Mouse (Mus musculus): Measurements from ENCODE around the gene Ly6g6d.

Ly6g6d gene

GRCm38 (mm10) chr17:35068213-35068914 lies 9.5 kb downstream of the Ly6g6d start:
- DNase-seq = peak in 1 of 2 experiments; percentile 43

DNA sequence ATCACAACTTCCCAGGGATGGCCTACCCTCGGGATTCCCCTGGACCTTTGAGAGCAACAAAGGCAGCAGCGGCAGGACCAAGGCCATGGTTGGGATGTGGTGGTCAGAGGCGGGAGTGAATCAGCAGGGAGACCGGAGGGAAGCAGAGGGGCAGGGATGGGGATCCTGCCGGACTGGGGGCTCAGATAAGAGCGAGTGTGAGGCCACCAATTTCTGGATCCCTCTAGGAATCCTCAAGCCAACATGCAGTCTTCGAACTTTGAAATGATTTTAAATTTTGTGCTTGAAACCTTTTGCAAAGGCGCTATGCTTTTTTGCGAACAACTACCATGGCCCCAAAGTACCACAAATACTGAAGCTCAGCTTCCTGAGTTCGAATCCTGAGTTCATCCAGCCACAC lies 11.8 kb downstream of the Ly6g6d start, which contains the start of gene Mpig6b:
Gene Mpig6b (minus strand): TSS at position 101 of the 400 bp plus-strand sequence.
- peak in 1 of 2 experiments; percentile 15 for DNase-seq

DNA sequence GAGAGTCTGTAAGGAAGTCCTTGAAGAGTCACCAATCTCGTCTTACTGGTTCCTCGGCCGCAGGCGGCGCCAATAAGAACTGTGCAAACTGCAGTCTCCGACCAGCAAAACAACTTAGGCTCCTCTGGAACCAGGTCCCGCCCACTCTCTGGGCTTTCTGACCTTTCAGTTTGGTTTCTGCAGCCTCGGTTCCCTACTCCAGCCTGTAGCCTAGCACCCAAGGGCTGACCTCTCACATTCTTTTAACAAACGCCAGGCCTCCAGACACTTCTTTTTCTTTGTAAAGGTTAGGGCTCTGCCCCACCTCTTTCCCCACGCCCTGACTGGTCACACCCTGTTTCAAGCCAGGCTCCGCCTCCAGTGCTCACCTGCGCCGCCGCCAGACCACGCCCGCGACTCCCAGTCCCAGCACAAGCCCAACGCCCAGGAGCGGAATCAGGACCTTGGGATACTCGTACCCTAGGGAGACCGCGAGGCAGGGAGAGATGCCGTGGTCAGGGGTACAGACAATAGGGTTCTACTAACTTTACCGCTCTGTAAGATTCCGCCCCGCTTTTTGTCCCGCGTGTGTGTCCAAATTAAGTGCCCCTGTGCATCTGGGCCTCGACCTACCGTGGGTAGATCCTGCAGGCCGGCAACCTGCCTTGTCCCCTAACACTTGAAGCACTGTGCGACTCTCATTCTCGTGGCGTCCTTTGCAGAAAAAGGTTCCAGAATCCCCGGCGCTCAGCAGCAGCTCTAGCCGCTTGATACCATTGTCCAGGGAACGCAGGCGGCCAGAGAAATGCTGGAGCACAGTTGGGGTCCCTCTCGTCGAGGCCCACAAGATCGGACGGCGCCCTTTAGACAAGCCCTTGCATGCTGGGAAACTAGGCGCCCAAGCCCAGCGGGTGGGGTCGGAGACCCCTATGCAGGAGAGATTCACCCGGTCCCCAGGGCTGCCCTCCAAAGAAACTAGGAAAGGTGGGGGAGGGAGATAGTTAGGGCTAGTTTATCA lies 12.6 kb downstream of the Ly6g6d start, which contains the start of gene Ly6g6c:
Gene Ly6g6c (plus strand): TSS at position 438 of the 997 bp plus-strand sequence.
- DNase-seq = peak; percentile 57 to 63

DNA sequence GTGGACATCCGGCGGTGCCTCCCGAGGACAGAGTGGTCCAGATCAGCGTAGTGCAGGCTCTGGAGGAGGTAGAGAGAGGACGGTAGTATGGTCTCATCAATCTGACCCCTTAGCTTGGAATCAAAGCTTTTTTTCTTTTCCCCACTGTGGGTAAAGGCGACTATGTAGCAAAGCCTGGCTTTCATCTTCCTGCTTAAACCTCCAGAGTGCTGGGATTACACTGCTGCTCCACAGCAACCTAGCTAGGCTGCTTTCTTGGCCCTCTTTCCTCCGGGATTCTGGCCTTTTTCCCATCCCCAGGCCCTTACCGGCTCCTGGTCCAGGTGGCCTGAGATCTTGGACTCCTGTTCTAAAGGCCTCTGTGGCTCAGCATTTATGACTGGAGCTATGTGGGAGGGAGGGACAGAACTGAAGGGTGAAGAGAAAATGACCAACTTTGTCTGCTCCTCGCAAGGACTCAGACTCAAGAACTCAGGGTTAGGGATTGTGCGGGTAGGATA lies 13.4 kb downstream of the Ly6g6d start:
- DNase-seq = peak; percentile 79 to 85

GRCm38 (mm10) chr17:35063466-35063865 lies 14.4 kb downstream of the Ly6g6d start:
- peak; percentile 68 to 76 for DNase-seq

- DNase-seq = no peak
These were observed 16.6 kb downstream of the Ly6g6d start for GRCm38 (mm10) chr17:35061299-35061698.

DNA sequence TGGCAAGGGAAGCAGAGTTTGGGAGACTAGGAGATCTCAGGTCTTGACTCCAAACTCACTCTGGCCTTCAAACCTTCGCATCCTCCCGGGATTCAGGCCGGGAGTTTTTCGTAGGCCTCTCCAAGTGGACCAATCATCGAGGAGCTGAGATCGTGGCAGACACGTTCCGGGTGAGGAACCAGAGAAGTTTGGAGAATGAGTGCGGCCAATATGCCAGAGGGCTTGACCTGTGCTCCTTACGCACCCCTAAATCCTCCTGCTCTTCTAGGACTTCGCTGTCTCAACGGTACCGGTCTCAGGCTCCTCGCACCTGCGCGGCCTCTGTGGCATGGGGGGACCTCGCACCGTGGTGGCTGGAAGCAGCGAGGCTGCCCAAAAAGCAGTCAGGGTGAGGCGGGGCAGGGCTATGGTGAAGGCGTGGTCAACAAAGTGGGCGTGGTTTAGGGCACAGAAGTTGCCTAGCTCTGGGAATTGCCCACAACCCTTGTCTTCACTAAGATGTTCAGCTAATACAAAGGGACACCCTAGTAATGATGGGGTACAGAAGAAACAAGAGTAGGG lies 17.0 kb downstream of the Ly6g6d start:
- DNase-seq = peak; percentile 41 to 44

- peak; percentile 49 to 50 for DNase-seq
These were observed 17.8 kb downstream of the Ly6g6d start for GRCm38 (mm10) chr17:35060071-35060470.

- DNase-seq = peak; percentile 94 to 95
These were observed 18.7 kb downstream of the Ly6g6d start, which contains the start of gene Ddah2 for GRCm38 (mm10) chr17:35058911-35059892. Gene Ddah2 (plus strand): TSS chr17:35059035.

DNA sequence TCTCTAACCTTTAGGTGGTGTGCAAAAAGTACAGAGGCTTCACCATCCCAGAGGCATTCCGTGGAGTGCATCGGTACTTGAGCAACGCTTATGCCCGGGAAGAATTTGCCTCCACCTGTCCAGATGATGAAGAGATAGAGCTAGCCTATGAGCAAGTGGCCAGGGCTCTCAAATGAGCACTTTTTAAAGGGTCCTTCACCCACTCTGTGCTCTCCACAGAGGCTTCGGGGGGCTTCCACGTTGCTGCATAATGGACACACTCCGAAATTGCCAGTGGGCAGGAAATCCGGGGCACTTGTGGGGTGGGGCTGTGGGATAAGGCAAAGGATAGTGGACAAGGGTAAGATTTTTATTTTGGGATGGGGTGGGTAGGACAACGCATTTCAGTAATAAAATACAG lies 19.5 kb downstream of the Ly6g6d start:
- peak in 1 of 2 experiments; percentile 25 for DNase-seq

DNA sequence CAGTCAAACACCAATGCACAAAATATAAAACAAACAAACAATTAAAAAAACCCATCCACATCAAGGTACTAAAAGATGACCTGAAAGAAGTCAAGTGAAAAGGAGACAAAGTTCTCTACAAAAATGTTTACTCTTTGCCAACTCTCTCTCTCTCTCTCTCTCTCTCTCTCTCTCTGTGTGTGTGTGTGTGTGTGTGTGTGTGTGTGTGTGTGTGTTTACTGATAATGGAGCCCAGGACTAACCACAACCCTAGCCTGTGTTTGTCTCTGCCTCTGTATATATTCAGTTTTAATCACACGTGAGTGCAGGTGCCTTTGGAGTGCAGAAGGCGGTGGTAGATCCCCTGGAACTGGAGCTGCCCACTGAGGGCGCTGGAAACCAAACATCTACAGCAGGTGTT lies 20.8 kb downstream of the Ly6g6d start:
- DNase-seq = no peak

DNA sequence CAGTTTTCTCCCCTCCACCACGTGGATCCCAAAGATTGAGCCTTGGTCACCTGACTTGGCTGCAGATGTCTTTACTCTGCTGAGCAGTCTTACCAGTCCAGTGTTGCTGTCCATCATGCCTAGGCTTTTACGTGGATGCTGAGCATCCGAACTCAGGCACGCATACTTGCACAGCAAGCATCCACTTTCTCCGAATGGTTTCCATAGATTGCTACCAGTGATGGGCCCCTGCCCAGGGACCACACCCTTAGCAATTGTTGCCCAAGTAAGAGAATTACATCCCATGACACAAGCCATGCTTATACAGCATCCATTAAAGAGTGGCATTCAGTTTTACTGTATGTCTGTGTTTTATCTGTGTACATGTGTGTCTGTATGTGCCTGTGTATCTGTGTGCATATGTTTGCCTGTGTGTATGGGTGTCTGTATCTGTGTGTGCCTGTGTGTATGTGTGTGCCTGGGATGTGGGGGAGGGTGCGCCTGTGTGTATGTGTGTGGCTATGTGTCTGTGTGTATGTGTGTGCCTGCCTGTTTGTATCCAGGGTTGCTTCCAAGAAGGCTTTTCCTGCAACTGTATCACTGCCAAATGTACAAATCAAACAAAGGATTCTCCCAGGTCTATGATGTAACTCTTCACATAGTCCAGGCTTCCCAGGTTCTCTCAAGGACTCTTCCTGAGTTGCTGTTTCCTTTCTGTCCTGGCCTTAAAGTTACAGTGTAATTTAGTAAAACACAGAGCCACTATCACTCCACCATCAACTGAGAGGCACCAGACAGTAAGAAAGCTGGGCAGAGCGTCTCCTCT lies 22.0 kb downstream of the Ly6g6d start:
- DNase-seq = no peak

DNA sequence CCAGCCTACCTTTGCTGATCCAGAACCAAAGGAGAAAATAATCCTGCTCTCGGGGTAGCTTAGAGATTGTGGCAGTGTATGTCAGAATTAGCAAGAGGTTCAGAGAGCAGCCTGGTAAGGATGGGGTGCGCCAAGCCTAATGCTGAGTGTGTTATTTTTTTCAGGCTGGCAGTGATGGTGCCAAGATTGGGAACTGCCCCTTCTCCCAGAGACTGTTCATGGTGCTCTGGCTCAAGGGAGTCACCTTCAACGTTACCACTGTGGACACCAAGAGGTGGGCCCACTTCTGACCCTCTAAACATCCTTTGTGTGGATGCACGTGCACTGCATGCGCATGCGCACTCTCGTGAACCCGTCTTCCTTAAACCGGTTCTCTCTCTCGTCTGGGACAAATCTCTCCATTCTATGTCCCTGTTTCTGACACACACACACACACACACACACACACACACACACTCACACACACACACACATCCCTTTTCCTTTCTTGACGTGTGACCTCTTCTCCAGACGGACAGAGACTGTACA lies 25.5 kb downstream of the Ly6g6d start:
- DNase-seq = no peak

DNA sequence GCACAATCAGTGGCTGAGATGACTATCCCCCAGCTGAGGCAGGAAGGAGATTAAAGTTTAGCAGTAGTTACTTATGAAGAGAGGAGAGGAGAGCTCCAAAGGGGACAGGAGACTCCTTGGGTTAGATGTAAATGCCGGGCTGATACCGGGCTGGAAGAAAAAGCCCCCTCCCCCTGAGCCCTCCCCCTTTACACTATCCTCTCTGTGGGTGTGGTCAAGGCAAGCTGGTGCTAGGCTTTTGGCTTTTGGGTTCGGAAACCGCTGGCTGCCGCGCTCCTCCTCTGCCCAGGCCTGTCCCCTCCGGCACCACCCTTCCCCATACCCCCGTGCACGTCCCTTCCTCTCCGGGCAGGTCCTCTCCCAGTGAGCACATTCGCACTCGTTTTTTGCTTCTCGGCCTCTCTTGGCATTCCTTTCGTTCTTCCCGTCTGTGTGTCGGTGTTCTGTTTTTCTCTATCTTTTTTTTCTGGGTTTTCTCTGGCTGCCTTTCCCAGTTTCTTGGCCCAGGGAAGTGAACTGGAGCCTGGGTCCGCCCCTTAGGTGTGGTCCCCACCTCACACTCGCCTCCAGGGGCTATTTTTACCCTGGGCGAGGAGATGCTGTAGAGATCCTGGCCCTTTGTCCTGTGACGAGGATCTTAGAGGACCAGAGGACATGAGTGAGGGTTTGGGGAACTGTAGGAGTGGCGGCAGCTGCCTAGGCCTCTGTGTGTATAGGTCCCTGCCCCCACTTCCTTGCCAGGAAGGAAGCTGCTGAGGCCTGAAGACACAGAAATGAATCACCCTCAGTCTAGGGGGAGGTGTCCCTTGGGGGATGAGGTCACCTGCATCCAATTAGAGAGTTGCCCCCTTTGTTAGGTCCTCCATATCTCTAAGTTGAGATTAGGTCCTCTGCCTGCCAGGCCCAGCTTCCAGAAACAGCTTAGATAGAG lies 26.4 kb downstream of the Ly6g6d start:
- peak; percentile 68 to 80 for DNase-seq

DNA sequence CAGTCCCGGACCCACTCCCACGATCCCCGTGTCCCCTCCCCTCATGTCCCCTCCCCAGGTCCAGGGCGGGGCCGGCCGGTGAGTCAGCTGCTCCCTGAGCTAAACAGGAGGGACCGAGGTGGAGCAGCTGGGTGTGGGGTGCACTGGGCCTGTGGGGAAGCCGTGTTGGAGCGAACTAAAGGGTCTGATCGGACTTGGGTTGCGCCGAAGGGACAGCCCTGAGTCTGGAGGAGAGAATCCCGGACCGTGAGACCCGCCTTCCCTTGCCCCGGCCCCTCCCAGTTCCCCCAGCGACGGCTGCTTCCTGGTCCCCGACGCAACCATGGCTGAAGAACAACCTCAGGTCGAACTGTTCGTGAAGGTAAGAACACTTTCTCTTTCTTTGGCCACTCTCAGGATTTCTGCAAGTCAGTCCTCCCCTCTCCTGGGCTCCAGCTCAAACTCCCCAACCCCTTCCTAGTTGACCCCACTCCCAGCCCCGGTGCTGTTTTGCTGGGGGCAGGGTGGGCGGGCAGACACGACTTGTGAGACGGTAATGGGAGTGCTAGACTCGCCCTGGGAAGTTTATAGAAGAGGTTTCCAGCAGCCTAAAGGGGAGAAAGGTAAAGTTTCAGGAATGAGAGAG lies 27.6 kb downstream of the Ly6g6d start:
- peak in 1 of 2 experiments; percentile 49 for DNase-seq

GRCm38 (mm10) chr17:35049561-35050016 lies 28.3 kb downstream of the Ly6g6d start, which contains the start of gene Clic1:
Gene Clic1 (plus strand): TSS chr17:35049966.
- DNase-seq = no peak

GRCm38 (mm10) chr17:35048932-35049440 lies 28.9 kb downstream of the Ly6g6d start:
- DNase-seq = no peak
